Mouse (Mus musculus): ENCODE results near the gene Scgb1c1.

DNA sequence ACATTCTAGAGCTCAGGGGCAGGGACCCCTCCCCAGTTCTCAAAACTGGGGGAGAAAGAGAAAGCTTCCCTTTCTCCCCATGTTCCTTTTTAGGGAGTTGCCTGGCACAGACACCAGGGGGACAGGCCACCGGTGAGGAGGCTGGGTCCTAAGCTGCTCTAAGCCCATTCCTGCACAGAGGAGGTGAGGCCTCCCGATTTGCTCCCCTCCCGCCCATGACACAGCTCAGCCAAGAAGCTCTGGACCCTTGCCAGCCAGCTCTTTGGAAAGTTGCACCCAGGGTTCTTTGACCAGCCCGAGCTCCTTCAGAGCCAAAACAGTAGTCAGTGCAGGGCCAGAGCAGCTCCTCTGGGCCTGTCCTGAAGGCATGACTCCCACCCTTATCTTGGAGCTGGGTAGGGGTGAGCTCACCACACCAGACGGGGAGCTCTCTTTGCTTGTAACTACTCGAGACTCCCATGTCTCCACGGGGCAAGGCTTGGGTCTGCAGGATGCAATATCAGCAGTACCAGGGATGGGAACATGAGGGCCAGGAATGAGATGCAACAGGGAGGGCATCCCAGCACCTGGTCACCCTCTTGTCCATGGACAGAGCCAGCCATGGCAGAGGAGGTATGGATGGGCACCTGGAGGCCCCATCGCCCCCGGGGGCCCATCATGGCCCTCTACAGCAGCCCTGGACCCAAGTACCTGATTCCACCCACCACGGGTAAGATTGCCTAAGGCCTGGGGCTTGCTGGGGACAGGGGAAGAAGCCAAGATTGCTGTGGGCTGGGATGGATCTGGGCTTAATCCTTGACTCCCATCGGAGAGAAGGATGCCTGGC is 2.6 kb downstream of the Scgb1c1 start, which contains the start of gene Odf3:
- TF ChIP-seq CTCF (IDR thresholded peaks at IDR 0.05) (no peak), EP300 (IDR thresholded peaks at IDR 0.05; ENCODE audit: insufficient read depth, low read depth, low read length) (no peak), POLR2A (IDR thresholded peaks at IDR 0.05; ENCODE audit: insufficient read depth, low read depth, low read length) (no peak)

Measured in heart, adult 2 months (tissue).